ENCODE assay signal across 16 mouse cellular contexts in the genomic region with DNA sequence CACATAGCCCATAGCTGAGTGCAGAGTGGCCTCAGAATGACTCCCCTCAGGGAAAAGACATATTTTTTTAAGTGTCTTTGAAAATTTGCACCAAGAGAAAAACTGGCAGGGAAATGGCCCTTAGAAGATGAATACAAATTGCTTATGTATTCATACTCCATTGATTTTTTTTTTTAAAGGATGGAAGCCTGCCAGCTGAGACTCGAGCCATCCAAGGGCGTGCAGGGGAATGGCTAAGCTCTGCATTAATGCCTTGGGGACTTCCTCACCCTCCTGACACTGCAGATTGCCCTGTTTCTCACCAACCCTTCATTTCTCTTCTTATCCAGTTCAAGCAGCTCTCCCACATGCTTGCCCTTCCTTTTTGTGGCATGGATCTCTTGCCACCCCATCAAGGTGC.
"Had no signal": no experiment of that assay in that cellular context is flagged by ENCODE, and none has a peak within 500 bp of the region (broad histone marks: within the 10 kb centered on the region; RNA-seq: fewer than 3 reads in every experiment).

No protein-coding gene starts in this region.

- H3K27me3 ChIP-seq: limb, embryonic 15.5 days; lung, embryonic 15.5 days; neural tube, embryonic 12.5 days; stomach, embryonic 15.5 days had no signal

- H3K4me3 ChIP-seq: limb, embryonic 15.5 days; liver, embryonic 12.5 days; lung, embryonic 15.5 days; myocyte; neural tube, embryonic 12.5 days; stomach, embryonic 15.5 days had no signal

- H3K36me3 ChIP-seq: limb, embryonic 15.5 days; liver, embryonic 12.5 days; lung, embryonic 15.5 days; neural tube, embryonic 12.5 days; stomach, embryonic 15.5 days had no signal

- H3K27ac ChIP-seq: kidney, postnatal 0 days; limb, embryonic 15.5 days; liver, embryonic 12.5 days; lung, embryonic 15.5 days; neural tube, embryonic 12.5 days; stomach, embryonic 15.5 days had no signal

- H3K9me3 ChIP-seq: limb, embryonic 15.5 days; liver, embryonic 12.5 days; lung, embryonic 15.5 days; neural tube, embryonic 12.5 days; stomach, embryonic 15.5 days had no signal

- H3K4me2 ChIP-seq: limb, embryonic 15.5 days; liver, embryonic 12.5 days; lung, embryonic 15.5 days; neural tube, embryonic 12.5 days; stomach, embryonic 15.5 days had no signal

- DNase-seq: kidney, adult 9 months; kidney, postnatal 36 days; layer of hippocampus, adult 9-11 months; layer of hippocampus, postnatal 36 days; lung, postnatal 14 days; right cerebral cortex, postnatal 14 days; thymus, adult 2 months; thymus, postnatal 25 days had no signal

- H3K9ac ChIP-seq: limb, embryonic 15.5 days; liver, embryonic 12.5 days; lung, embryonic 15.5 days; neural tube, embryonic 12.5 days; stomach, embryonic 15.5 days had no signal

- H3K4me1 ChIP-seq: limb, embryonic 15.5 days; liver, embryonic 12.5 days; lung, embryonic 15.5 days; stomach, embryonic 15.5 days had no signal

- ATAC-seq: intestine, postnatal 0 days; liver, embryonic 12.5 days had no signal
